Mouse (Mus musculus): ENCODE data around the gene Kdm2a. TPM values are rescaled to one million over a fixed set of nuclear protein-coding genes. Genes with fewer than 3 reads are reported as not detected.

Gene Kdm2a
- polyA plus RNA-seq, 1 experiment from 2014 or later, result 53.9 TPM

DNA sequence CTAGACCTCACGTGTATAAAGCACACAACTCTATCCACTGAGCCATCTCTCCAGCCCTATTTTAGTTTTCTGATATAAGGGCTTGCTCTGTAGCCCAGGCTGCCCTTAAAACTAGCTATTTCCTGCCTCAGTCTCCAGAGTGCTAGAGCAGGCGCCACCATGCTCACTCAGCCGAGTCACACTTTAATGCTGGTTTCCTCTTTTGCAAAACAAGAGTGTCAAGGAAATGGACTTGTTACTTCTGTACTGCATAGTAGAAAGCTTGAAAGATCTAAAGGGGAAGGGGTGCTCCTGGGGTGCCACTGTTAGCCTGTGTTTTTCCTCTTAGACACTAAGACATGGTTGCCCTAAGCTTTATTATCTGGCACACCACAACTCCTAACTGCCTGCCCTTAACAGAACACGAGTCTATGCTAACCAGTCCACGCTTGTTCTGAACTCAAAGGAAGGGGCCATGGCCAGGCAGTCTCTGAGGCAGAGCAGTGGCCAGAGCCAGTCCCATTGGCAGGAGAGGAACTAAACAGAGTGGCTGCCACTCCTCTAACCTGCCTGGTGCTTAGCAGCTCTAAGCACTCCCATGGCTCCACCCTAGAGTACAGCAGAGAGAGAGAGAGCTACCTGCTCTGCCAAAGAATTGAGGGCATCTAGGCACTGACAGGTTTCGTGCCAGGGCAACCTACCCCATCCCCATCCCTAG, 98.4 kb downstream of the Kdm2a start:
- Histone ChIP-seq H3K27me3 (ENCODE audit: insufficient read depth, poor library complexity, severe bottlenecking) (no peaks in the 10 kb centered on the region), H3K36me3 (peaks cover 35% of the 10 kb centered on the region), H3K4me1 (replicated peaks) (peaks cover 58% of the 10 kb centered on the region), H3K27ac (peak overlapping the region; percentile 53), H3K9me3 (no peaks in the 10 kb centered on the region), H3K4me3 (no peak overlapping the region)
- WGBS, result 84% methylated on average over 6 of the region's 6 CpGs
- no peak for DNase-seq (ENCODE audit: low spot score)

DNA sequence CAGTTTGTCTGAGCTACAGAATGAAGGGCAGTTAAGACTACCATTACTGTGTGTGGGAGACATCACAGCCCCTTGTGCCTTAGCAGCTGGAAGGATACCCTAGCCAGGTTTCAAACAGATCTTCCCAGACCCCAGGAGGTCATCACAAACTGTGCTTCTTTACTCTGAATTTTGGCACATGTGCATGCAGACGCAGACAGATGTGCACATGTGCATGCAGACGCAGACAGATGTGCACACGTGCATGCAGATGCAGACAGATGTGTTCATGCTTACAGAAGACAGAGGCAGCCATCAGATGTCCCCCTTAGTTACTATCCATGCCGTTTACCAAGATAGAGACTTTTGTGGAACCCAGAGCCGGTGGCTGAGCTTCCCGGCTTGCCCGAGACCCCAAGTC, 99.0 kb downstream of the Kdm2a start:
- H3K4me1 ChIP-seq (replicated peaks), result peaks cover 52% of the 10 kb centered on the region
- DNase-seq (ENCODE audit: low spot score), result no peak

DNA sequence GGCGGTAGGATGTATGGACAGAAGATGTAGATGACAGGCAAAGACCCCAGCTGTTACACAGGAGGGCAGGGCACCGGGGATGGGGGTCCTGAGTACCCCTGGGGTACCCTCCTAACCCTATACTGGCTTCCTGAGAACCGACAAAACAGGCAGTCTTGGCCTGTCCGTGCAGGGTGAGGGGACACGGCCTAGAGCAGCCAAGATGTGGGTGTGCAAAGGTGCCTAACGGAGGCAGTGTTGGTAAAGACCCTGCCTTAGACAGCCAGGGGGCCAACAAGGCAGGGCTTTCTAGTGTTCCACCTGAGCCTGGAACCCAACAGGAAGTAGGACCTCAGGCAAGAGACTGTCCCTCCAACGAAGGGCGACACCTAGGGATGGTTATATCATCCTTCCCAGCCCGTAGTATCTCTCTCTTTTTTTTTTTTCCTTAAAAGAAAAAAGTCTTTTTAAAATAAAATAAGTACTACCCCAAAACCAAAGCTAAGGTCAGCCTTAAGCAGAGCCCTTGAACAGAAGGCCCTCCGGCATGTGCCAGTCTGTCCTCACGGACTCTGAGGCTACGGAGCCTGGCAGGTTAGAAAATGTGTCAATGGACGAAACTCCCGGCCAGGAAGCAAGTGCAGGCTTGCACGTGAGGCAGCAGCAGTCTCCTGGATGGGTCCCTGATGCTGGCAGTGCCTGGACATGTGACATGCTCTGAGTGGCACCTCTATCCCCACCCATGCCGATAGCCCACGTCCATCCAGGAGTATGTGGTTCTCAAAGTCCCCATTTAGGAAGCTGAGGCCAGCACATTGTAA, 99.6 kb downstream of the Kdm2a start:
- no peaks in the 10 kb centered on the region for H3K9me3 ChIP-seq
- WGBS, result 91% methylated on average over 17 of the region's 17 CpGs
- H3K27me3 ChIP-seq (ENCODE audit: insufficient read depth, poor library complexity, severe bottlenecking), result no peaks in the 10 kb centered on the region
- H3K4me1 ChIP-seq (replicated peaks), result peaks cover 46% of the 10 kb centered on the region
- H3K36me3 ChIP-seq, result peaks cover 47% of the 10 kb centered on the region
- H3K27ac ChIP-seq, result no peak overlapping the region
- no peak for DNase-seq (ENCODE audit: low spot score)
- no peak overlapping the region for H3K4me3 ChIP-seq

More for the DNA sequence above, 99.0 kb downstream of the Kdm2a start:
- H3K27me3 ChIP-seq (ENCODE audit: insufficient read depth, poor library complexity, severe bottlenecking), result no peaks in the 10 kb centered on the region
- H3K9me3 ChIP-seq, result no peaks in the 10 kb centered on the region
- no peak overlapping the region for H3K4me3 ChIP-seq
- peaks cover 41% of the 10 kb centered on the region for H3K36me3 ChIP-seq
- WGBS, result 92% methylated on average over 7 of the region's 7 CpGs
- H3K27ac ChIP-seq, result no peak overlapping the region

DNA sequence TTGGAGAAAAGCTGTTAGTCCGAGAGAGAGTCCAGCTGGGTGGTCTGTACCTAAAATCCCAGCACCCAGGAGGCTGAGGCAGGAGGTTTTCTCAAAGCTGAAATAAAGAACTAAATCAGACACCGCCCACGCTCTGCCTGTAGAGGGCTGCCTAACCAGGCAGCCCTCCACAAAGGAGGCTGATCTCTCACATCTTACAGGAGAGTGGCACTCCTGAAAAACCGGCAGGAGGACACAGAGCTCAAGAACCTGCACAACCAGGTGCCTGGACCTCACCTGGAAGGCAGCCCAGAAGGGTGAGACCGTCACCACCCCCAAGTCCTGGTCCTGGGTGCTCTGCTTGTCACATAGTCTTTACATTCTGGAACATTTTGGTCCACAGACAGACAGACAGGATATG, 100.2 kb downstream of the Kdm2a start:
- H3K36me3 ChIP-seq, result peaks cover 54% of the 10 kb centered on the region
- WGBS, result 91% methylated on average over 5 of the region's 5 CpGs
- H3K4me1 ChIP-seq (replicated peaks), result peaks cover 39% of the 10 kb centered on the region

DNA sequence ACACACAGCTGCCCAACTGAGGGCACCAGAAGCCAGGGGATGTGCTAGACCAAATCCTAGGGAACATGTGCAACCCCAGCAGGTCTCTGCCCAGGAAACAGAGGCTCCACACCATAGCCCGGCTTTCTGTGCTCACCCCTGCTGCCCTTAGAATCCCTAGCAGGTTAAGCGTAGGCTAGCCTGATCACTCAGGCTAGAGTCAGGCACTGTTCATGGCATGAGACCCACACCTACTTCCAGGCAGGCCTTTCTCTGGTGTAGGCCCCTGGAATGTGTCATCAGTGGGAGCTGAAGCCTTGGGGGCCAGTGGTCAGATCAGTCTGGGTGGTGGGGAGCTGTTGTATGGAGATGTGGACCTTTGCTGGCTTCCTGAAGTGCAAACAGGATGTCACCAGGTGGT, 101.5 kb downstream of the Kdm2a start:
- H3K27me3 ChIP-seq (ENCODE audit: insufficient read depth, poor library complexity, severe bottlenecking), result no peaks in the 10 kb centered on the region
- H3K4me1 ChIP-seq (replicated peaks), result peaks cover 27% of the 10 kb centered on the region
- 94% methylated on average over 2 of the region's 2 CpGs for WGBS
- peak overlapping the region; percentile 23; the same call in 1 of the 2 replicates for H3K27ac ChIP-seq
- no peaks in the 10 kb centered on the region for H3K9me3 ChIP-seq
- no peak for DNase-seq (ENCODE audit: low spot score)
- H3K4me3 ChIP-seq, result no peak overlapping the region
- H3K36me3 ChIP-seq, result peaks cover 66% of the 10 kb centered on the region

More for the DNA sequence above, 100.2 kb downstream of the Kdm2a start:
- Histone ChIP-seq H3K9me3 (no peaks in the 10 kb centered on the region), H3K27me3 (ENCODE audit: insufficient read depth, poor library complexity, severe bottlenecking) (no peaks in the 10 kb centered on the region), H3K4me3 (no peak overlapping the region), H3K27ac (no peak overlapping the region)
- no peak for DNase-seq (ENCODE audit: low spot score)

DNA sequence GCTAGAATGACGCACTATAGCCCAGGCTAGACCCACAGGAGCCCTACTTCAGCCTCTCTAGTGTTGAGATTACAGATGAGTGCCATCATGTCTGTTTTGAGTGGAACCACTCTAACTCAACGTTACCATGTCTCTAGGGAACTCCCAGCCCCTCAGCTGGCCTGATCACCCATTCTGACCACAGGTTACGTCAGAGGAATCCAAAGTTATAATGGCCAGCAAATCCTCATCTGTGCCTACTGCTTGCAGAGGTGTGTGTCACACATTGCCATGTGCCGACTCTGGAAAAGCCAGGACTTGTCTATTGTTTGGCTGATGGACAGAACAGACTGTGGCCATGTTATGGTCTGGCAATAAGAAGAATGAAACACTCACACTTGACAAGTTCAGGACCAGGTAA, 102.7 kb downstream of the Kdm2a start:
- Histone ChIP-seq H3K9me3 (no peaks in the 10 kb centered on the region), H3K4me3 (no peak overlapping the region), H3K27me3 (ENCODE audit: insufficient read depth, poor library complexity, severe bottlenecking) (no peaks in the 10 kb centered on the region), H3K36me3 (peaks cover 79% of the 10 kb centered on the region), H3K27ac (no peak overlapping the region), H3K4me1 (replicated peaks) (peaks cover 22% of the 10 kb centered on the region)
- no peak for DNase-seq (ENCODE audit: low spot score)
- WGBS, result 94% methylated on average over 4 of the region's 4 CpGs

DNA sequence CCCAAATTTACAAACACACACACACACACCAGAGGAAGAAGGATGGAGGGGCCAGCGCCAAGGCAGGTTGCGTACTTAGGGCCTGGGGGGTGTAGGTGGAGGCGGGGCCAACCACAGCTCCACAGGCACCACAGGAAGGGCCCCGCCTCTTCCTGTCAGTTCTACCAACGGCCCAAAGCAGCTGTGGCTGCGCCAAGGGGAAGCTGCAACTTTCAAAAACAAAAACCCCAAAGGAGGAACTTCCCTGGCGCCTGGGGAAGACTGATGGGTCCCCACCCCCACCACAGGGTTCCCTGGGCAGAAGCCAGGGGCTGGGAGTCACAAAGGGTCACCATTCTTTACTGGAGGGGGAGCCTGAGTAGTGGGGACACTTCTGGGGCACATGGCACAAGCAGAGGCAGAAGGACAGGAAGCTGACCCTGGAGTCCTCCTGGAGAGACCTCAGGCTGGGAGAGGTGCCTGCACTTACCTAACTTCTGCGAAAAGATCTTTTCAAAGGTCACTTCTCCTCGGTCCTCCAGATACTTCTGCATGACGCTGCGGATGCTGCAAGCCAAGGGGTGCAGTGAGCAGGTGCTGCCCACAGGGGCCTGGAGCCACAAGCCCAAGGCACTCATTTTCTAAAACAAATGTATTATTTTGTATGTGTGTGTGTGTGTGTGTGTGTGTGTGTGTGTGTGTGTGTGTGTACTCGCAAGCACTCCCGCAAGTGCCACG, 103.5 kb downstream of the Kdm2a start:
- no peak overlapping the region for H3K4me3 ChIP-seq
- 0 out of 2 replicates have a peak overlapping the region, but pooled peaks have one; percentile 1 for H3K27ac ChIP-seq
- no peak for DNase-seq (ENCODE audit: low spot score)
- peaks cover 13% of the 10 kb centered on the region; the same call in 1 of the 2 replicates for H3K4me1 ChIP-seq (replicated peaks)
- WGBS, result 69% methylated on average over 14 of the region's 14 CpGs
- H3K27me3 ChIP-seq (ENCODE audit: insufficient read depth, poor library complexity, severe bottlenecking), result no peaks in the 10 kb centered on the region
- H3K9me3 ChIP-seq, result no peaks in the 10 kb centered on the region
- H3K36me3 ChIP-seq, result peaks cover 87% of the 10 kb centered on the region

DNA sequence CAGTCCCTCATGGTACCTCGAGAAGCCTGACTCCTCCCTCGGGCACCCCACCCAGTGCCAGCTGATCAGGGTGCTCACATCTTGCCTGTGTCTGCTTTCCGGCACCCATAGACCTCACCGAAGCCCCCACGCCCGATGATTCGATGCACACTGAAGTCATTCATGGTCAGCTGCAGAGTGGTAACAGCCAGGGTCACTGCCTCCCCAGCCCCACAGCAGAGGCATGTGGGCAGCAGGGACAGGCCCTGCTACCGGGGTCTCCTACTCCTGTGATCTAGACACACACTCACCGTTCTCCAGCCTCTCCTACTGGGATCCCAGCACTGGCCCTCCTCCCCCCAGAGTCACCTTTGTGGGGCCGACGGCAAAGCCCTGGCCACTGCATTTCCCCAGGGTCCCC, 106.9 kb downstream of the Kdm2a start:
- 91% methylated on average over 11 of the region's 11 CpGs for WGBS
- Histone ChIP-seq H3K27ac (no peak overlapping the region), H3K36me3 (peaks cover 99% of the 10 kb centered on the region)

DNA sequence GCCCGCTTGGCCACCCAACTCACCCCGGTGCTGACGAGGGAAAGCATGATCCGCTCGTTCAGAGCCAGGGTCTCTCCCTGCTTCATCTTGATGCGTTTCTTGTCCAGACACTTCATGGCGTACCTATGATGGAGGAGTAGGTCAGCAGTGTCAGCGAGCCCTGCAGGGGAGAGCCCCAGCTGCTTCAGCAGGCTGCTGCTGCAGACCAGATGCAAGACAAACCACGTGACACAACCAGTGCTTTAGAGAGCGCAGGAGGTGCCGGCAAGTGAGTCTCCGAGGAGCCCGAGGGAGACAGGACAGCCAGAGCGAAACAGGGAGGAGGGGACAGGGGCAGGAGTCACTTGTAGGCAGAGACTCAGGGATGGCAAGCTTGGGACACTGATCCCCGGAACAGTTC, 107.3 kb downstream of the Kdm2a start:
- H3K36me3 ChIP-seq, result peaks cover 100% of the 10 kb centered on the region
- H3K4me3 ChIP-seq, result no peak overlapping the region
- H3K4me1 ChIP-seq (replicated peaks), result 0 out of 2 replicates have a peak, but pooled peaks cover 7% of the 10 kb centered on the region
- H3K27ac ChIP-seq, result no peak overlapping the region
- no peak for DNase-seq (ENCODE audit: low spot score)
- no peaks in the 10 kb centered on the region for H3K27me3 ChIP-seq (ENCODE audit: insufficient read depth, poor library complexity, severe bottlenecking)
- no peaks in the 10 kb centered on the region for H3K9me3 ChIP-seq
- WGBS, result 75% methylated on average over 15 of the region's 15 CpGs

More for the DNA sequence above, 106.9 kb downstream of the Kdm2a start:
- no peak for DNase-seq (ENCODE audit: low spot score)
- Histone ChIP-seq H3K9me3 (no peaks in the 10 kb centered on the region), H3K4me3 (no peak overlapping the region), H3K27me3 (ENCODE audit: insufficient read depth, poor library complexity, severe bottlenecking) (no peaks in the 10 kb centered on the region), H3K4me1 (replicated peaks) (0 out of 2 replicates have a peak, but pooled peaks cover 7% of the 10 kb centered on the region)

DNA sequence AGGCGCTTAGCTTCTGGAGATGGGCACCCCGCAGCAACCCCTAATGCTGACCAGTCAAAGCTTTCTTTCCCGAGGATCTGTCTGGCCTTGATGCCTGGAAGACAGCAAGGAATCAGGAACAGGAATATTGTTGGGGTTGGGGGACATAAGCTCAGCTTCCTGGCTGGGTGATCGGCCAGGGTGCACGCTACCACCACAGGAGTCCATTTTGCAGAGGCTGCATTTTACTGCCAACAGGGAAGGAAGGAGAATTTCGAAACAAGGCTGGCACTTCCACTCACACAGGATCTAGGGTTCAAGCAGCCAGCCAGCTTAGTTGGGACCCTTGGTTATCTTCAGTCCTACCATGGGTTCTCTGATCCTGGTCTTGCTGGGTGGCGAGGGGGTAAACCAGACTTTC, 114.4 kb downstream of the Kdm2a start:
- Histone ChIP-seq H3K27ac (peak overlapping the region; percentile 87), H3K36me3 (peaks cover 62% of the 10 kb centered on the region)

DNA sequence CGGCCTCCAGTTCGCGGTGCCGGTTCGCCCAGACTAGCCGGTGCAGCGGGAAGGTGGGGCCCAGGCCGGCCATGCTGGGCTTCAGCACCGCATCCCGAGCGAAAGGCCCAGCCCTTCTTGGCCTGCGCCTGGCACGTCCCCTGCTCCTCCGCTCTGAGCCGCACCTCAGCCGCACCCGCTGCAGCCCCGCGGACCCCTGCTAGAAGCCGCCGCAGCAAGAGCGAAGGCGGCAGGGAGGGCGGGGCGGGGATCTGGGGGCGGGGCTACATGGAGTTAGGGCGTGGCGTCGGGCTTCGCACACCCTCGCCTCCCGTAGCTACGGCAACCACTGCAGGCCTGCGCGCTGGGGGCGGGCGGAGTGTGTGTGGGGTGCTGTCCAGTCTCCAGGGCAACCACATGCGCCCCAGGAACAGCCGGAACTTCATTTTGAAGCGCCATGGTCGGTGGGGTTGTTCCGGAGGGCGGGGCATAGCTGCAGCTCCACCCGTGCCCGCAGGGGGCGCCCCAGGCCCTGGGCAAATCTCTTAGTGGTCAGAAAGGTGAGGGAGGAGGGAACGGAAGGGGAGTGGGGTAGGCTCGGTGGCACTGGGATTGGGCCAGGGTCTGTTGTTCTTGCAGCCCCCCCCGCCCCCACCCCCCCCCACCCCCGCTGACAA, 115.1 kb downstream of the Kdm2a start, which contains the start of gene Ankrd13d:
Gene Ankrd13d (minus strand): TSS at position 240 of the 656 bp plus-strand sequence.
- peak; percentile 94 for DNase-seq (ENCODE audit: low spot score)
- Histone ChIP-seq H3K27ac (peak within 1 kb of the TSS; percentile 87), H3K9me3 (peaks cover 5% of the 10 kb centered on the region; the same call in 1 of the 2 replicates), H3K4me1 (replicated peaks) (peaks cover 22% of the 10 kb centered on the region), H3K36me3 (peaks cover 56% of the 10 kb centered on the region), H3K27me3 (ENCODE audit: insufficient read depth, poor library complexity, severe bottlenecking) (peaks cover 14% of the 10 kb centered on the region), H3K4me3 (peak within 1 kb of the TSS; percentile 75)
- under 1% methylated on average over 50 of the region's 50 CpGs for WGBS

More for the DNA sequence above, 114.4 kb downstream of the Kdm2a start:
- WGBS, result 49% methylated on average over 7 of the region's 7 CpGs
- peaks cover 22% of the 10 kb centered on the region for H3K4me1 ChIP-seq (replicated peaks)
- peak overlapping the region; percentile 75 for H3K4me3 ChIP-seq
- DNase-seq (ENCODE audit: low spot score), result no peak
- H3K9me3 ChIP-seq, result peaks cover 5% of the 10 kb centered on the region; the same call in 1 of the 2 replicates
- peaks cover 14% of the 10 kb centered on the region for H3K27me3 ChIP-seq (ENCODE audit: insufficient read depth, poor library complexity, severe bottlenecking)

DNA sequence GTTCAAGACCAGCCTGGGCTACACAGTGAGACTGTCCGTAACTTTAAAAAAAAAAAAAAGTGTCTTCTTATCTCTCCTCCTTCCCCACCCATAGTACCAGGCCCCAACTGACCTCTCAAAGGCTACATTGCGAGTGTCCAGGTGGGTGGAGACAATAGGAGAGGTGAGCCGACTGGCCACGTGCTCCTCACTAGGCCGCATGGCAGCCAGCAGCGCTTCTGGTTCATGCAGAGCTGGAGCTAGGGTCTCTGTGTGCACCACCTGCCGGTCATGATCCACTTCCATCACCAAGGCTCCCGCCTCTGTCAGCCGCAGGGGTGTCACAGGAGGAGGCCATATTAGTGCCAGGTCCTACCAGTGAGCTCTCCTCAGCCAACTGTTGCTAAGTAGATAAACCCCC, 117.7 kb downstream of the Kdm2a start:
- no peak for DNase-seq (ENCODE audit: low spot score)
- 96% methylated on average over 9 of the region's 9 CpGs for WGBS
- Histone ChIP-seq H3K27ac (no peak overlapping the region), H3K9me3 (peaks cover 11% of the 10 kb centered on the region; the same call in 1 of the 2 replicates), H3K27me3 (ENCODE audit: insufficient read depth, poor library complexity, severe bottlenecking) (peaks cover 14% of the 10 kb centered on the region), H3K36me3 (peaks cover 30% of the 10 kb centered on the region), H3K4me1 (replicated peaks) (peaks cover 22% of the 10 kb centered on the region), H3K4me3 (no peak overlapping the region)

Data from hindbrain, embryonic 10.5 days (tissue).